Mouse (Mus musculus): Measurements from ENCODE around the gene Azin2. TPM values are rescaled to one million over a fixed set of nuclear protein-coding genes. Genes with fewer than 3 reads are reported as not detected.

Gene Azin2
- polyA plus RNA-seq (2014; fragmentation: Nextera tagmentation; extraction: Ambion mirVana): 14.0 and 14.6 TPM in 2 replicates

DNA sequence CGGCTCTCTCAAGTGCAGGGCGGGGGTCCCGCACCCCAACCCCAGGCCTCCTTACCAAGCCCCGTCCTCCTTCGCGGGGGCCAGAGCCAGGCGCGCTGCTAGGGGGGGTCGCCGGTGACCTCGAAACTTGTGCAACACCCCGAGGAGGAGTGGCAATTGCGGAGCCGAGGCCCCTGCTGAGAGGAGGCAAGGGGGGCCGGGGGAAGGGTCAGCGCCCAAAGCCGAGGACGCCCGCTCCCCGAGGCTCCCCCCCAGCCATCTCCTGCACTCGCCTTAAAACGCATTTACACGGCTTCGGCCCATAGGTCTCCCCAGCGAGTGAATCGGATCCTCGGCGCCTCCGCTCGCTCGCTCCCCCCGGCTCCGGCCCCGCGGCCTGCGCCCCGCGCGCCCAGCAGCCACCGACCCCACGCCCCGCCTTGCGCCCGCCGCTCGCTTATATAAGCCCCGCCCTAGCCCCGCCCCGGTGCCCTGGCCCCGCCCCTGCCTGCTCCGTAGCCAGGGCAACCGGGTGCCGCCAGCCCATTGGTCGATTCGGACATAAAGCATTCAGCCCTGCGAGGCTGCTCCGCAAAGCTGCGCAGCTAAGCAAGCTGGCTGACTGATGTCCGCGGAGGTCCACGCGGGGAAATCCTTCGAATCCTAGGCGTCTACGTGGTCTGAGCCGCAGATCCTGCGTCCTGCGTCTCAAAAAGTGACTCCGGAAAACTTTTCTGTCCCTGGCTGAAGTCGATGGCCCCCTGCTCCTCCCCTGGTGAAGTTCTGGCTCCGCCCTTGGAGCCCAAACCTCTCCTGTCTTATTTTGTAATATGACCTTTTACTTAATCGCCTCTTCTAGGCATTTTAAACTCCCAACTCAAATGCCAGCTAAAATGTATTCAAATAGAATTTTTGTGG is at the start of gene Azin2:
Gene Azin2, minus strand, starts transcription at position 414 of the 897 bp plus-strand sequence.
- Histone ChIP-seq H3K36me3 (replicated peaks; ENCODE audit: control insufficient read depth, insufficient read depth, low read depth, low read length) (no peaks in the 10 kb centered on the region), H3K9me3 (replicated peaks; ENCODE audit: control insufficient read depth, low read length) (no peaks in the 10 kb centered on the region), H3K4me1 (ENCODE audit: control insufficient read depth, insufficient read depth, low read length) (0 out of 2 replicates have a peak, but pooled peaks cover 2% of the 10 kb centered on the region), H3K27me3 (ENCODE audit: control insufficient read depth, insufficient read depth, low read length) (0 out of 2 replicates have a peak, but pooled peaks cover 2% of the 10 kb centered on the region), H3K4me2 (ENCODE audit: low read depth, low read length) (peak within 1 kb of the TSS; percentile 90), H3K27ac (replicated peaks; ENCODE audit: low read depth, low read length) (no peak within 1 kb of the TSS), H3K9ac (replicated peaks; ENCODE audit: low read length) (peak within 1 kb of the TSS; percentile 77), H3K4me3 (ENCODE audit: low read depth, low read length) (peak within 1 kb of the TSS; percentile 74)
- DNase-seq (ENCODE audit: low spot score) (peak; percentile 95), ATAC-seq (replicated peaks; ENCODE audit: insufficient number of reproducible peaks, low FRiP score, low TSS enrichment, low read depth) (peak; percentile 88)
- WGBS: 1% methylated on average over 61 of the region's 72 CpGs

- no peak for DNase-seq (ENCODE audit: low spot score)
- WGBS: 55% methylated on average over 15 of the region's 15 CpGs
- no peak overlapping the region for H3K9ac ChIP-seq (replicated peaks; ENCODE audit: low read length)
- no peaks in the 10 kb centered on the region for H3K27me3 ChIP-seq (ENCODE audit: control insufficient read depth, insufficient read depth, low read length)
- no peak overlapping the region for H3K4me3 ChIP-seq (ENCODE audit: low read depth, low read length)
- H3K4me1 ChIP-seq (ENCODE audit: control insufficient read depth, insufficient read depth, low read length): no peaks in the 10 kb centered on the region
- H3K9me3 ChIP-seq (replicated peaks; ENCODE audit: control insufficient read depth, low read length): no peaks in the 10 kb centered on the region
- H3K36me3 ChIP-seq (replicated peaks; ENCODE audit: control insufficient read depth, insufficient read depth, low read depth, low read length): no peaks in the 10 kb centered on the region; the same call in none of the 2 replicates
- H3K27ac ChIP-seq (replicated peaks; ENCODE audit: low read depth, low read length): no peak overlapping the region
- no peak overlapping the region for H3K4me2 ChIP-seq (ENCODE audit: low read depth, low read length)
- ATAC-seq (replicated peaks; ENCODE audit: insufficient number of reproducible peaks, low FRiP score, low TSS enrichment, low read depth): 0 out of 2 replicates have a peak, but pooled peaks have one; percentile 18
Measured at GRCm38 (mm10) chr4:129011604-129012121, 49.4 kb upstream of the Azin2 start.

GRCm38 (mm10) chr4:129009521-129009920 is 47.3 kb upstream of the Azin2 start:
- Histone ChIP-seq H3K27ac (replicated peaks; ENCODE audit: low read depth, low read length) (no peak overlapping the region), H3K27me3 (ENCODE audit: control insufficient read depth, insufficient read depth, low read length) (no peaks in the 10 kb centered on the region), H3K4me1 (ENCODE audit: control insufficient read depth, insufficient read depth, low read length) (no peaks in the 10 kb centered on the region), H3K4me3 (ENCODE audit: low read depth, low read length) (no peak overlapping the region), H3K36me3 (replicated peaks; ENCODE audit: control insufficient read depth, insufficient read depth, low read depth, low read length) (no peaks in the 10 kb centered on the region; the same call in none of the 2 replicates), H3K9ac (replicated peaks; ENCODE audit: low read length) (no peak overlapping the region), H3K9me3 (replicated peaks; ENCODE audit: control insufficient read depth, low read length) (no peaks in the 10 kb centered on the region), H3K4me2 (ENCODE audit: low read depth, low read length) (no peak overlapping the region)
- DNase-seq (ENCODE audit: low spot score) (no peak), ATAC-seq (replicated peaks; ENCODE audit: insufficient number of reproducible peaks, low FRiP score, low TSS enrichment, low read depth) (no peak)
- 57% methylated on average over 5 of the region's 5 CpGs for WGBS

GRCm38 (mm10) chr4:129008672-129009071 is 46.4 kb upstream of the Azin2 start:
- Histone ChIP-seq H3K9ac (replicated peaks; ENCODE audit: low read length) (no peak overlapping the region), H3K4me3 (ENCODE audit: low read depth, low read length) (no peak overlapping the region), H3K27me3 (ENCODE audit: control insufficient read depth, insufficient read depth, low read length) (no peaks in the 10 kb centered on the region), H3K9me3 (replicated peaks; ENCODE audit: control insufficient read depth, low read length) (no peaks in the 10 kb centered on the region), H3K27ac (replicated peaks; ENCODE audit: low read depth, low read length) (no peak overlapping the region), H3K36me3 (replicated peaks; ENCODE audit: control insufficient read depth, insufficient read depth, low read depth, low read length) (no peaks in the 10 kb centered on the region; the same call in none of the 2 replicates), H3K4me2 (ENCODE audit: low read depth, low read length) (no peak overlapping the region), H3K4me1 (ENCODE audit: control insufficient read depth, insufficient read depth, low read length) (no peaks in the 10 kb centered on the region)
- DNase-seq (ENCODE audit: low spot score) (no peak), ATAC-seq (replicated peaks; ENCODE audit: insufficient number of reproducible peaks, low FRiP score, low TSS enrichment, low read depth) (no peak)
- 81% methylated on average over 3 of the region's 3 CpGs for WGBS

- Histone ChIP-seq H3K4me1 (ENCODE audit: control insufficient read depth, insufficient read depth, low read length) (no peaks in the 10 kb centered on the region), H3K27me3 (ENCODE audit: control insufficient read depth, insufficient read depth, low read length) (no peaks in the 10 kb centered on the region), H3K9ac (replicated peaks; ENCODE audit: low read length) (no peak overlapping the region), H3K36me3 (replicated peaks; ENCODE audit: control insufficient read depth, insufficient read depth, low read depth, low read length) (no peaks in the 10 kb centered on the region; the same call in none of the 2 replicates), H3K4me2 (ENCODE audit: low read depth, low read length) (no peak overlapping the region), H3K9me3 (replicated peaks; ENCODE audit: control insufficient read depth, low read length) (no peaks in the 10 kb centered on the region), H3K27ac (replicated peaks; ENCODE audit: low read depth, low read length) (no peak overlapping the region), H3K4me3 (ENCODE audit: low read depth, low read length) (no peak overlapping the region)
- ATAC-seq (replicated peaks; ENCODE audit: insufficient number of reproducible peaks, low FRiP score, low TSS enrichment, low read depth) (no peak), DNase-seq (ENCODE audit: low spot score) (no peak)
- 83% methylated on average over 12 of the region's 12 CpGs for WGBS
Measured at GRCm38 (mm10) chr4:129008006-129008519, 45.8 kb upstream of the Azin2 start.

GRCm38 (mm10) chr4:129003720-129004119 is 41.5 kb upstream of the Azin2 start:
- Histone ChIP-seq H3K27ac (replicated peaks; ENCODE audit: low read depth, low read length) (no peak overlapping the region), H3K4me3 (ENCODE audit: low read depth, low read length) (no peak overlapping the region), H3K4me1 (ENCODE audit: control insufficient read depth, insufficient read depth, low read length) (no peaks in the 10 kb centered on the region), H3K9me3 (replicated peaks; ENCODE audit: control insufficient read depth, low read length) (no peaks in the 10 kb centered on the region), H3K36me3 (replicated peaks; ENCODE audit: control insufficient read depth, insufficient read depth, low read depth, low read length) (no peaks in the 10 kb centered on the region; the same call in none of the 2 replicates), H3K9ac (replicated peaks; ENCODE audit: low read length) (no peak overlapping the region), H3K27me3 (ENCODE audit: control insufficient read depth, insufficient read depth, low read length) (no peaks in the 10 kb centered on the region), H3K4me2 (ENCODE audit: low read depth, low read length) (no peak overlapping the region)
- WGBS: 90% methylated on average over 8 of the region's 8 CpGs
- no peak for DNase-seq (ENCODE audit: low spot score)
- no peak for ATAC-seq (replicated peaks; ENCODE audit: insufficient number of reproducible peaks, low FRiP score, low TSS enrichment, low read depth)

DNA sequence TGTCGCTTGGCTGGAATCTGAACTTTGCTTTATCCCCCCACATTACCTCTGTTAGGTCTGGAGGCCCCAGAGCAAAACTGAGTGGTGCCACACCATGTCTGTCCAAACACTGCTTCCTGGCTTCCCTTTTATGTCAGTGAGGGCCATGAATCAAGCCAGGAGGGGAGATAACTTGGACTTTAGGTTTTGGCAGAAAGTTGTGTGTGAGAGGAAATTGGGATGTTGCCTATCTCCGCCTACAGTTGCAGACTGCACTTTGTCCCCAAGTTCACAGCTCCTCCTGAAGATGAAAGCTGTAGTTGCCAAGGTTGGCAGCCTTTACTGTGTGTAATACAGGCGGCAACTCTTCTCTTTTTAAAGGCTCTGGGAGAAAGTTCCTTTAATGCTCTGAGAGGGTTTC is 38.5 kb upstream of the Azin2 start:
- Histone ChIP-seq H3K9me3 (replicated peaks; ENCODE audit: control insufficient read depth, low read length) (no peaks in the 10 kb centered on the region), H3K9ac (replicated peaks; ENCODE audit: low read length) (no peak overlapping the region), H3K27me3 (ENCODE audit: control insufficient read depth, insufficient read depth, low read length) (no peaks in the 10 kb centered on the region), H3K4me2 (ENCODE audit: low read depth, low read length) (no peak overlapping the region), H3K4me3 (ENCODE audit: low read depth, low read length) (no peak overlapping the region), H3K4me1 (ENCODE audit: control insufficient read depth, insufficient read depth, low read length) (no peaks in the 10 kb centered on the region), H3K36me3 (replicated peaks; ENCODE audit: control insufficient read depth, insufficient read depth, low read depth, low read length) (no peaks in the 10 kb centered on the region; the same call in 1 of the 2 replicates), H3K27ac (replicated peaks; ENCODE audit: low read depth, low read length) (no peak overlapping the region)
- ATAC-seq (replicated peaks; ENCODE audit: insufficient number of reproducible peaks, low FRiP score, low TSS enrichment, low read depth) (no peak), DNase-seq (ENCODE audit: low spot score) (no peak)
- WGBS: 89% methylated on average over 3 of the region's 3 CpGs

DNA sequence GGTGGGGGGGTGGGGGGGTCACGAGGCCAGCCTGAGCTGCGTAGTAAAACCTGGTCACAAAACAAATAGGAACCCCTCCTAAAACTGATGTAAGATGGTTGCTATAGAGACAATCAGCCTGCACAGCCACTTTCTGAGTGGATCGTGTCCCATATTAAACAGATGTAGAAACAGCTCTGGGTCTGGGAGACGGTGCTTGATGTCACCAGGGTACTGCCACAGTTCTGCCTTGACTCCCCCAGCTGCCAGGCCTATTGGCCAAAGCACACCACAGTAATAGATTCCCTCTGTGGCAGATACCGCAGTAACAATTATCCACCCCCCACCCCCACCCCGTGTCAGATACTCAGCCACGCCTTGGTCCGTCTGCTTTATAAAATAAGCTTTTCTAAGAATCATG is 36.2 kb upstream of the Azin2 start:
- Histone ChIP-seq H3K4me2 (ENCODE audit: low read depth, low read length) (no peak overlapping the region), H3K9ac (replicated peaks; ENCODE audit: low read length) (no peak overlapping the region), H3K4me1 (ENCODE audit: control insufficient read depth, insufficient read depth, low read length) (peaks cover 3% of the 10 kb centered on the region; the same call in 1 of the 2 replicates), H3K27ac (replicated peaks; ENCODE audit: low read depth, low read length) (no peak overlapping the region), H3K36me3 (replicated peaks; ENCODE audit: control insufficient read depth, insufficient read depth, low read depth, low read length) (no peaks in the 10 kb centered on the region), H3K9me3 (replicated peaks; ENCODE audit: control insufficient read depth, low read length) (no peaks in the 10 kb centered on the region), H3K4me3 (ENCODE audit: low read depth, low read length) (no peak overlapping the region), H3K27me3 (ENCODE audit: control insufficient read depth, insufficient read depth, low read length) (no peaks in the 10 kb centered on the region)
- DNase-seq (ENCODE audit: low spot score) (no peak), ATAC-seq (replicated peaks; ENCODE audit: insufficient number of reproducible peaks, low FRiP score, low TSS enrichment, low read depth) (no peak)
- WGBS: 86% methylated on average over 8 of the region's 8 CpGs

Data from embryonic facial prominence, embryonic 11.5 days (tissue).